Mouse (Mus musculus): ENCODE results near the gene Camk1g. TPM values are rescaled to one million over a fixed set of nuclear protein-coding genes. Genes with fewer than 3 reads are reported as not detected.
A peak's percentile ranks its signal among the peaks of the same experiment; 100 is the strongest.

Gene Camk1g
- polyA plus RNA-seq (2012; rRNA removed) = 2.9 and 3.4 TPM in 2 replicates

DNA sequence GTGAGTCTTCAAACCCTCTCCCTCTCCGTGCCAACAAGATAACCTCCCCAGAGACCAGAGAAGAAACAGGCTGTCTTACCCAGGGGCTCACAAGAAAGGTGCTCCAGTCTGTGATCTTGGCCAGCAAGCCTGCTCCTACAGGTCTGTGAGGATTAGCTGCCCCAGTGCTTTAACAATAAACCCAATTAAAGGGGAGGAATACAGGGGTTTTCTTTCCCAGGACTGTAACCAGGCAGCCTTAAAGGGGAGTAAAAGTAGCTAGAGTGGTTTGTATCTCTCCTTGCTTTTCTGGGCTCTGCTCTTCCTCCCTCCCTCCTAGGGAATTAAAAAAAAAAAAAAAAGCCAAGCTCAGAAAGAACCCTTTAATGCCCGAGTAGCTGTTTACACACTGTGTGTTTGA, at the start of gene Camk1g:
TSS of gene Camk1g (minus strand) at position 203 of the 400 bp plus-strand sequence.
- 12% methylated on average over 2 of the region's 2 CpGs for WGBS
- no peak for DNase-seq
- H3K27me3 ChIP-seq (ENCODE audit: control insufficient read depth, insufficient read depth, low read length) = no peaks in the 10 kb centered on the region
- TF ChIP-seq POLR2A (IDR thresholded peaks at IDR 0.05; ENCODE audit: control insufficient read depth, extremely low read depth, insufficient read depth, low read length, poor library complexity) = no peak
- no peak for TF ChIP-seq CTCF (IDR thresholded peaks at IDR 0.05; ENCODE audit: borderline replicate concordance, control insufficient read depth, extremely low read depth, insufficient read depth, low read length, poor library complexity)
- H3K27ac ChIP-seq (ENCODE audit: control insufficient read depth, insufficient read depth, low read length) = peak within 1 kb of the TSS; percentile 57; the same call in 1 of the 2 replicates
- H3K36me3 ChIP-seq (ENCODE audit: control insufficient read depth, insufficient read depth, low read length) = no peaks in the 10 kb centered on the region
- H3K4me3 ChIP-seq (ENCODE audit: control insufficient read depth, insufficient read depth, low read length) = no peak within 1 kb of the TSS
- H3K4me1 ChIP-seq (replicated peaks; ENCODE audit: control insufficient read depth, insufficient read depth, low read length) = peaks cover 17% of the 10 kb centered on the region

DNA sequence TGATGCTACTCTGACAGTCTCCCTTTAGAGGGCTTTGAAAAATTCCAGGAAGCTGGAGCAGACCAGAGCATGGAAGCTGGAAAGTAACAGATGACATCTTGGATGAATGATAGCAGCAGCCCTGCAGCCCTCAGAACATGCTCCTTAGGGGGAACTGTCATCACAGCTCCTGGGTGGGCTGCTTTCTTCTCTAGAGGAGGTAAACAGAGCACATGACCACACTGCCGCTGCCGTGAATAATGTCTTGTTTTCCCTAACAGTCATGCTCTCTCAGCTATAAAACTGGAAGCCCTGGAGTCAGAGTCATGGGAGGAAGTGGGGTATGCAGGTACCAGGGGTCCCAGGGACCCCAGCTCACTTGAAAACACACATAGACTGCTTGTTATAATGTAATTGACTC, 49.1 kb upstream of the Camk1g start:
- TF ChIP-seq POLR2A (IDR thresholded peaks at IDR 0.05; ENCODE audit: control insufficient read depth, extremely low read depth, insufficient read depth, low read length, poor library complexity) = no peak
- no peak for TF ChIP-seq CTCF (IDR thresholded peaks at IDR 0.05; ENCODE audit: borderline replicate concordance, control insufficient read depth, extremely low read depth, insufficient read depth, low read length, poor library complexity)
- no peaks in the 10 kb centered on the region for H3K27me3 ChIP-seq (ENCODE audit: control insufficient read depth, insufficient read depth, low read length)
- no peak overlapping the region for H3K27ac ChIP-seq (ENCODE audit: control insufficient read depth, insufficient read depth, low read length)
- 22% methylated on average over 2 of the region's 2 CpGs for WGBS
- H3K4me1 ChIP-seq (replicated peaks; ENCODE audit: control insufficient read depth, insufficient read depth, low read length) = no peaks in the 10 kb centered on the region
- no peaks in the 10 kb centered on the region for H3K36me3 ChIP-seq (ENCODE audit: control insufficient read depth, insufficient read depth, low read length)
- no peak overlapping the region for H3K4me3 ChIP-seq (ENCODE audit: control insufficient read depth, insufficient read depth, low read length)
- no peak for DNase-seq

DNA sequence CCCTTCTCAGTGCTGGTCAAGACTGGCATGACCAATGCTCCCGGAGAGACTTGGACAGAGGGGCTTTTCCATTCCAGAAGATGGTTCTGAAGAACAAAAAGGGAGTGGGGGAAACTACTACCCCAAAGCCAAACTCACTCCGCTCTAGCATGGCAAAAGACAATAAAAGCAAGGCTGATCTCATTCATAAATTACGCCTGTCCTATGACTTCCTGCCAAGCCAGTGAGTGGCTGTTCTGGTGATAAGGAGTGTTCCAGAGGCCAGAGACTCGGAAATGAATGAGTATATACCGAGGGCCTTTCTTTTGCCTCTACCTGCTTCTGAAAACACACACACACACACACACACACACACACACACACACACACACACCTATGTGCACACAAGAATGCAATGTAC, 48.6 kb upstream of the Camk1g start:
- H3K4me1 ChIP-seq (replicated peaks; ENCODE audit: control insufficient read depth, insufficient read depth, low read length) = no peaks in the 10 kb centered on the region
- H3K4me3 ChIP-seq (ENCODE audit: control insufficient read depth, insufficient read depth, low read length) = no peak overlapping the region
- no peaks in the 10 kb centered on the region for H3K36me3 ChIP-seq (ENCODE audit: control insufficient read depth, insufficient read depth, low read length)
- DNase-seq = no peak
- 50% methylated on average over 5 of the region's 5 CpGs for WGBS
- TF ChIP-seq POLR2A (IDR thresholded peaks at IDR 0.05; ENCODE audit: control insufficient read depth, extremely low read depth, insufficient read depth, low read length, poor library complexity) = no peak
- no peak for TF ChIP-seq CTCF (IDR thresholded peaks at IDR 0.05; ENCODE audit: borderline replicate concordance, control insufficient read depth, extremely low read depth, insufficient read depth, low read length, poor library complexity)
- H3K27ac ChIP-seq (ENCODE audit: control insufficient read depth, insufficient read depth, low read length) = no peak overlapping the region
- H3K27me3 ChIP-seq (ENCODE audit: control insufficient read depth, insufficient read depth, low read length) = no peaks in the 10 kb centered on the region

DNA sequence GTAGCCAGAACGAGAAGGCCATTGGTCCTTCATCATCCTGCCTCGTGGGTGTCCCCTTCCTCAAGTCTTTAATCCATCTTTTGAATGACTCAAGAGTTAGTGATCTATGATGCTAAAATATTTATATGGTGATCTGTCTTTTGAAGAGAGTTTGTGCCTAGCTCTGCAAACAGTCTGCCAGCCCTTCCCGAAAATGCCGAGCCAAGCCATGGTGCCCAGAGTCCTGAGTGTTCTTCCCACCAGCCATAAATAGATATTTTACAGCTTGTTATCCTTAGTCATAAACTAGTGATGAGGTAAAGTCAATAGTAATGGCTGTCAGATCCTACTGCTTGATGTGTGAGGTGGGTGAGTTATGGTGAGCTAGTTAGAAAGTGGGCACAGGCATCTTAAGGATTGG, 44.0 kb upstream of the Camk1g start:
- WGBS = 95% methylated on average over 4 of the region's 4 CpGs
- Histone ChIP-seq H3K4me3 (ENCODE audit: control insufficient read depth, insufficient read depth, low read length) (no peak overlapping the region), H3K4me1 (replicated peaks; ENCODE audit: control insufficient read depth, insufficient read depth, low read length) (no peaks in the 10 kb centered on the region), H3K36me3 (ENCODE audit: control insufficient read depth, insufficient read depth, low read length) (no peaks in the 10 kb centered on the region), H3K27me3 (ENCODE audit: control insufficient read depth, insufficient read depth, low read length) (no peaks in the 10 kb centered on the region), H3K27ac (ENCODE audit: control insufficient read depth, insufficient read depth, low read length) (no peak overlapping the region)
- TF ChIP-seq POLR2A (IDR thresholded peaks at IDR 0.05; ENCODE audit: control insufficient read depth, extremely low read depth, insufficient read depth, low read length, poor library complexity) = no peak
- no peak for TF ChIP-seq CTCF (IDR thresholded peaks at IDR 0.05; ENCODE audit: borderline replicate concordance, control insufficient read depth, extremely low read depth, insufficient read depth, low read length, poor library complexity)
- no peak for DNase-seq

DNA sequence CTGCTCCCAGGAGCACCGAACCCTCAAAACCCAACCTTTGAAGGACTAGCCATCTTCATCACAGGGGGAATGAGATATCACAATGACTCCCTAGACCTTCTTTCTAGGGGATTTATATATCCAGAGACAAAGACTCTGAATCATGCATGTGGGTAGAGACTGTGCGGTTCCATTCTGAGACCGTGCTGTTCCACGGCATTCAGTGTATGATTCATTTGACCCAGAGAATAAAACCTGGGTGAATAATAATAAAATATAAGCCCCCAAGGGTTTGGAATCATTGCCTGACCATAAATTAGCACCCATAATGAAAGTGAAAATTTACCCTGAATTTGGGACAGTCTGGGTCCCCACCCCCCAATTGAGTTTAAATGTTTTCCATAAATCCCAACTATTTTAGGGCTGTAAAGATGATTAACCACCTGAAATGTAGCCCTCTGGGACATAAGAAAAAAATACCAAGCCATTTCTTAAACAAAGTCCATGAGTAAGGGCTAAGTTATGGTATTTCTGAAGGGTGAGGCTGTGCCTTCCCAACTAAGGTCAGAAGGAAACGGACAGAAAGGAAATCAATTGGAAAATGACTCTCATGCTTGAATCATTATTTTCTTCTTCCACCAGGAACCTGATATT, 43.4 kb upstream of the Camk1g start:
- WGBS = 97% methylated on average over 5 of the region's 5 CpGs
- TF ChIP-seq CTCF (IDR thresholded peaks at IDR 0.05; ENCODE audit: borderline replicate concordance, control insufficient read depth, extremely low read depth, insufficient read depth, low read length, poor library complexity) (no peak), POLR2A (IDR thresholded peaks at IDR 0.05; ENCODE audit: control insufficient read depth, extremely low read depth, insufficient read depth, low read length, poor library complexity) (no peak)
- Histone ChIP-seq H3K4me3 (ENCODE audit: control insufficient read depth, insufficient read depth, low read length) (no peak overlapping the region), H3K36me3 (ENCODE audit: control insufficient read depth, insufficient read depth, low read length) (no peaks in the 10 kb centered on the region), H3K27ac (ENCODE audit: control insufficient read depth, insufficient read depth, low read length) (no peak overlapping the region), H3K4me1 (replicated peaks; ENCODE audit: control insufficient read depth, insufficient read depth, low read length) (no peaks in the 10 kb centered on the region; the same call in 1 of the 2 replicates), H3K27me3 (ENCODE audit: control insufficient read depth, insufficient read depth, low read length) (no peaks in the 10 kb centered on the region)
- DNase-seq = no peak

DNA sequence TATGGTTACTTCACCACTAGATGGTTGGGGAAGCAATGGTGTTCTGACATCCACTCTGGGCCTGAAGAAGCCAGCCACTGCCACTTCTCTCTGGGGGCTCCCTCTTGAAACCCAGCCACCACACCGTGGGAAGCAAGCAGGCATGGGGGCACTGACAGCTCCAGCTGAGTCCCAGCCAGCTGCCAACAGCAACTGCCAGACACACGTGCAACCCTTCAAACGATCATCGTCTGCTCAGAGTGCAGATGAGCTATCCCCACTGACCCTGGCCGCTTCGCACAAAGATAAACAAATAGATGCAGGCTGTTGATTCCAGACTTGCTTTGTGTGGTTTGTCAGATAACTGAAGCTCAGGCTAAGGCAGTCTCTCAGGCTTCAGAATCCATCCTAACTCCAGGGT, 37.4 kb upstream of the Camk1g start:
- H3K4me1 ChIP-seq (replicated peaks; ENCODE audit: control insufficient read depth, insufficient read depth, low read length) = peaks cover 2% of the 10 kb centered on the region; the same call in 1 of the 2 replicates
- no peaks in the 10 kb centered on the region for H3K36me3 ChIP-seq (ENCODE audit: control insufficient read depth, insufficient read depth, low read length)
- no peaks in the 10 kb centered on the region for H3K27me3 ChIP-seq (ENCODE audit: control insufficient read depth, insufficient read depth, low read length)
- H3K4me3 ChIP-seq (ENCODE audit: control insufficient read depth, insufficient read depth, low read length) = no peak overlapping the region
- peak; percentile 33 for DNase-seq
- 75% methylated on average over 6 of the region's 6 CpGs for WGBS
- TF ChIP-seq CTCF (IDR thresholded peaks at IDR 0.05; ENCODE audit: borderline replicate concordance, control insufficient read depth, extremely low read depth, insufficient read depth, low read length, poor library complexity) (no peak), POLR2A (IDR thresholded peaks at IDR 0.05; ENCODE audit: control insufficient read depth, extremely low read depth, insufficient read depth, low read length, poor library complexity) (no peak)
- no peak overlapping the region for H3K27ac ChIP-seq (ENCODE audit: control insufficient read depth, insufficient read depth, low read length)
